Mouse (Mus musculus): ENCODE results near the gene Entpd5. TPM values are rescaled to one million over a fixed set of nuclear protein-coding genes. Genes with fewer than 3 reads are reported as not detected.

Entpd5 gene
- total and polyA plus RNA-seq, 2 experiments from 2014 or later: 12.4 to 14.0 TPM

DNA sequence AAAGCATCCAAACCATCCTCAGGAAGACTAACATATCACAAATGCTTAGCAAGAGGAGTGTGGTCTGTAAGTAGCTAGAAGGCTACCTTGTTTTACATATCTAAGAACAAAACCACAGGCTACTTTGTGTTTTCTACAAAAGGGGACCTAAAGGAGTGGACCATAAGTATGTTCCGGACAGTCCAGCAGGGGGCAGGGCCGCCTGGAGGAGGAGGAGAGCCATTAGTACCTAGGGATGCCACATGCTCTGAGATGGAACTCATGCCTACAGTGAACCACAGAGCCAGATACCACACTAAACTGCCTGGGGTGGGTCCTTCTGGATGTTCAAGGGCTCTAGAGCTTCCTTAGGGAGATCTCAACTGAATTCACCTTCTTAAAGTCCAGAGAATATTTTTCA is 61.6 kb downstream of the Entpd5 start:
- ATAC-seq: no peak
- H3K9me3 ChIP-seq (ENCODE audit: low read length): no peaks in the 10 kb centered on the region
- peaks cover 52% of the 10 kb centered on the region for H3K36me3 ChIP-seq (ENCODE audit: insufficient read depth)
- H3K4me3 ChIP-seq (ENCODE audit: low read depth, low read length): no peak overlapping the region
- no peak for DNase-seq
- no peaks in the 10 kb centered on the region for H3K4me1 ChIP-seq (ENCODE audit: insufficient read depth)
- WGBS: 48% methylated on average over 2 of the region's 2 CpGs
- no peak overlapping the region for H3K9ac ChIP-seq
- H3K27ac ChIP-seq (ENCODE audit: low read depth, low read length): no peak overlapping the region
- no peak overlapping the region for H3K4me2 ChIP-seq (ENCODE audit: low read depth)
- peak; percentile 44 for TF ChIP-seq CTCF (IDR thresholded peaks at IDR 0.05; ENCODE audit: low read depth)
- H3K27me3 ChIP-seq (ENCODE audit: insufficient read depth, low read length): no peaks in the 10 kb centered on the region

DNA sequence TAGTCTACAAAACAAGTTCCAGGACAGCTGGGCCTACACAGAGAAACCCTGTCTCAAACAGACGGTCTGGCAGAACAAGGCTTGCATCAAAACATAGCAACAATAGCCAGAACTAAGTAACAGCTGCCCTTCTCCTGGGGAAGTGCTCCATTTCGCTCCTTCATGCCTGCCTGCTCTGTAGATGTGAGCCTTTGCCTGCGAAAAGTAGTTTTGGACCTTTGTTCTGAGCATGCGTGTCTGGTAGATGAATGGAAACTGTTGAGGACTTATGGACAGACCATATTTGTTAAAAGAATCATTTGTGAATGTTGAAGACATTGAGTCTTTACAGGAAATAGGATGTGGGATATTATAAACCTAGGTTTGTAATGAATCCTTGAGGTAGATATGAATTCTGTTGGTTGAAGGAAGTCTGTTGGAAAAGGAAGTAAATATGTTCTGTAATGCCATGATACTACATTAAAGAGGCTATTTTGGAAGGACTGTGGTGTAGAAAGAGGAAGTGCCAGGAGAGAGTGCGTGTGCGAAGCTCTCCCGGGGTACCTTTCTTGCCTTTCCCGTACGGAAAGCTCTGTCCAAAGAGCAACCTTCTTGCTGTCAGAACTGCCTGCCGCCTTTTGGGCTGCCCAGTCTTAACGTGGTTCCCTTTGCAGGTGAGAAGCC is 71.7 kb downstream of the Entpd5 start:
- Histone ChIP-seq H3K36me3 (ENCODE audit: insufficient read depth) (peaks cover 64% of the 10 kb centered on the region), H3K27me3 (ENCODE audit: insufficient read depth, low read length) (no peaks in the 10 kb centered on the region), H3K4me3 (ENCODE audit: low read depth, low read length) (no peak overlapping the region), H3K9me3 (ENCODE audit: low read length) (no peaks in the 10 kb centered on the region), H3K9ac (no peak overlapping the region), H3K4me2 (ENCODE audit: low read depth) (no peak overlapping the region), H3K4me1 (ENCODE audit: insufficient read depth) (no peaks in the 10 kb centered on the region), H3K27ac (ENCODE audit: low read depth, low read length) (no peak overlapping the region)
- 92% methylated on average over 11 of the region's 11 CpGs for WGBS
- no peak for ATAC-seq
- DNase-seq: no peak
- TF ChIP-seq CTCF (IDR thresholded peaks at IDR 0.05; ENCODE audit: low read depth): no peak

DNA sequence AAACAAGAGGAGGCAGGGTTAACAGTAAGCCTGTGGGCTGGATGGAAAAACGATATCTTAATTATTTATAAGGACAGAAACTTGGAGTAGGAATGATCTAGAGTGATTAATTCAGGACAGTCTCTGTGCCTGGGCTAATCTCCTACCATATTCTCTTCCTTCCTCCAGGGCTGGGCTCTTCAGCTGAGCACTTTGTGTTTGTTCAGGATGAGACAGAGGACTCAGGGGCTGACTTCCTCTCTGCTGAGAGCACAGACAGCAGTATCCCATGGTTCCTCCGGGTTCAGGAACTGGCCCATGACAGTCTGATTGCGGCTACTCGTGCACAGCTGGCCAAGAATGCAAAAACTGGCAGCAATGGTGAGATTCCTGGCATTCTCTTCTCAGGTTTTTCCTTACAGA is 81.7 kb downstream of the Entpd5 start:
- Histone ChIP-seq H3K4me3 (ENCODE audit: low read depth, low read length) (no peak overlapping the region), H3K9me3 (ENCODE audit: low read length) (no peaks in the 10 kb centered on the region), H3K36me3 (ENCODE audit: insufficient read depth) (peaks cover 53% of the 10 kb centered on the region), H3K27me3 (ENCODE audit: insufficient read depth, low read length) (no peaks in the 10 kb centered on the region), H3K4me2 (ENCODE audit: low read depth) (no peak overlapping the region), H3K4me1 (ENCODE audit: insufficient read depth) (no peaks in the 10 kb centered on the region), H3K27ac (ENCODE audit: low read depth, low read length) (no peak overlapping the region), H3K9ac (no peak overlapping the region)
- ATAC-seq: no peak
- no peak for TF ChIP-seq CTCF (IDR thresholded peaks at IDR 0.05; ENCODE audit: low read depth)
- no peak for DNase-seq
- 76% methylated on average over 4 of the region's 4 CpGs for WGBS

Other genes with a start within 250 kb of the Entpd5 start
- gene Elmsan1, start 190.1 kb downstream of the Entpd5 start, total RNA-seq (2014; rRNA removed): 7.0 and 7.9 TPM in 2 replicates
- gene Elmsan1, start 190.1 kb downstream of the Entpd5 start, polyA plus RNA-seq (2015; fragmentation: Nextera tagmentation; extraction: Ambion mirVana): 2.2 and 2.5 TPM in 2 replicates
- gene Ptgr2, start 123.8 kb downstream of the Entpd5 start, total RNA-seq (2014; rRNA removed): 14.5 and 18.7 TPM in 2 replicates
- gene Ptgr2, start 123.8 kb downstream of the Entpd5 start, polyA plus RNA-seq (2015; fragmentation: Nextera tagmentation; extraction: Ambion mirVana): 11.0 and 17.3 TPM in 2 replicates
- gene Zfp410, start 92.2 kb downstream of the Entpd5 start, total RNA-seq (2014; rRNA removed): 73.2 and 88.7 TPM in 2 replicates
- 48.7 and 52.2 TPM in 2 replicates for gene Zfp410, start 92.2 kb downstream of the Entpd5 start, polyA plus RNA-seq (2015; fragmentation: Nextera tagmentation; extraction: Ambion mirVana)
- 62.0 and 83.1 TPM in 2 replicates for gene Coq6, start 47.4 kb downstream of the Entpd5 start, total RNA-seq (2014; rRNA removed)
- gene Coq6, start 47.4 kb downstream of the Entpd5 start, polyA plus RNA-seq (2015; fragmentation: Nextera tagmentation; extraction: Ambion mirVana): 39.7 and 40.4 TPM in 2 replicates
- gene Fam161b, start 47.2 kb downstream of the Entpd5 start, total RNA-seq (2014; rRNA removed): 9.7 and 9.9 TPM in 2 replicates
- 6.6 and 9.2 TPM in 2 replicates for gene Fam161b, start 47.2 kb downstream of the Entpd5 start, polyA plus RNA-seq (2015; fragmentation: Nextera tagmentation; extraction: Ambion mirVana)
- 3.0 and 4.0 TPM in 2 replicates for gene Bbof1, start within 50 bp of the Entpd5 start, total RNA-seq (2014; rRNA removed)
- gene Bbof1, start within 50 bp of the Entpd5 start, polyA plus RNA-seq (2015; fragmentation: Nextera tagmentation; extraction: Ambion mirVana): 2.3 and 3.0 TPM in 2 replicates
- 15.5 and 16.5 TPM in 2 replicates for gene Rnf113a2, start 8.2 kb upstream of the Entpd5 start, total RNA-seq (2014; rRNA removed)
- 20.3 and 20.4 TPM in 2 replicates for gene Rnf113a2, start 8.2 kb upstream of the Entpd5 start, polyA plus RNA-seq (2015; fragmentation: Nextera tagmentation; extraction: Ambion mirVana)
- gene Aldh6a1, start 42.0 kb upstream of the Entpd5 start, total RNA-seq (2014; rRNA removed): 29.8 and 35.9 TPM in 2 replicates
- 28.8 and 33.9 TPM in 2 replicates for gene Aldh6a1, start 42.0 kb upstream of the Entpd5 start, polyA plus RNA-seq (2015; fragmentation: Nextera tagmentation; extraction: Ambion mirVana)
- 18.2 and 22.1 TPM in 2 replicates for gene Lin52, start 42.4 kb upstream of the Entpd5 start, total RNA-seq (2014; rRNA removed)
- gene Lin52, start 42.4 kb upstream of the Entpd5 start, polyA plus RNA-seq (2015; fragmentation: Nextera tagmentation; extraction: Ambion mirVana): 18.1 and 23.6 TPM in 2 replicates
- 0.46 and 0.67 TPM in 2 replicates for gene Vsx2, start 160.7 kb upstream of the Entpd5 start, total RNA-seq (2014; rRNA removed)
- gene Vsx2, start 160.7 kb upstream of the Entpd5 start, polyA plus RNA-seq (2015; fragmentation: Nextera tagmentation; extraction: Ambion mirVana): 0.05 and 0.10 TPM in 2 replicates
- gene Abcd4, start 208.4 kb upstream of the Entpd5 start, total RNA-seq (2014; rRNA removed): 6.5 and 8.0 TPM in 2 replicates
- 3.9 and 6.7 TPM in 2 replicates for gene Abcd4, start 208.4 kb upstream of the Entpd5 start, polyA plus RNA-seq (2015; fragmentation: Nextera tagmentation; extraction: Ambion mirVana)
- gene Vrtn, start 232.0 kb upstream of the Entpd5 start, total RNA-seq (2014; rRNA removed): not detected in 2 replicates
- gene Vrtn, start 232.0 kb upstream of the Entpd5 start, polyA plus RNA-seq (2015; fragmentation: Nextera tagmentation; extraction: Ambion mirVana): 0.06 TPM in 2 replicates

Data from forebrain, postnatal 0 days (tissue).